ENCODE assay signal across 17 mouse cellular contexts in the genomic region with DNA sequence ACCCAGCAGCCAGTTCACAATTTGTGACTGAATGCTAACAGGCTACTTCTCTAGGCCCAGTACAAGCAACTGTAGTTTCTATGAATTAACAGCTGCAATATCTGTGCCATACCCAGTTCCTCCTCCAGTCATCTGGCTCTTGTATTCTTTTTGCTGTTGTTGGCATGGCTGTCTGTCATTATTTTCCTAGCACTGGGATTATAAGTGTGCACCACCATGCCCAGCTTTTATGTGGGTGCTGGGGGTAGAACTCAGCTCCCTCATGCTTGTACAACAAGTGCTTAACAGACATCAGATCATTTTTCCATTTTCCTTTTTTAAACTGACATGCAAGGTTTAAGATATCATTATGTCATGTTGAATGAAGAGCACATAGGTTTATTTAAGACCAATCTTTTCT.
"Had no signal": no experiment of that assay in that cellular context is flagged by ENCODE, and none has a peak within 500 bp of the region (broad histone marks: within the 10 kb centered on the region; RNA-seq: fewer than 3 reads in every experiment).

No protein-coding gene starts in this region.

- H3K4me3 ChIP-seq: megakaryocyte, embryonic 14.5 days; midbrain, embryonic 10.5 days; midbrain, embryonic 13.5 days; myocyte had no signal

- H3K9me3 ChIP-seq: midbrain, embryonic 10.5 days; midbrain, embryonic 13.5 days had no signal

- H3K9ac ChIP-seq: liver, embryonic 14.5 days; liver, postnatal 0 days; lung, embryonic 14.5 days; midbrain, embryonic 13.5 days had no signal

- H3K4me2 ChIP-seq: lung, embryonic 14.5 days; midbrain, embryonic 13.5 days had no signal

- H3K27ac ChIP-seq: kidney, postnatal 0 days; liver, embryonic 14.5 days; midbrain, embryonic 10.5 days; midbrain, embryonic 13.5 days had no signal

- H3K27me3 ChIP-seq: megakaryocyte, embryonic 14.5 days; midbrain, embryonic 13.5 days had no signal

- H3K36me3 ChIP-seq: midbrain, embryonic 10.5 days; midbrain, embryonic 13.5 days had no signal

- H3K4me1 ChIP-seq: megakaryocyte, embryonic 14.5 days; midbrain, embryonic 10.5 days; midbrain, embryonic 13.5 days had no signal

- DNase-seq: kidney, adult 2 months; kidney, postnatal 25 days; liver, postnatal 0 days; lung, embryonic 14.5 days; lung, postnatal 36 days; thymus, adult 2 months; thymus, postnatal 14 days; thymus, postnatal 4 days had no signal

- ATAC-seq: intestine, postnatal 0 days; liver, postnatal 0 days; lung, postnatal 0 days; midbrain, embryonic 13.5 days; midbrain, embryonic 16.5 days had no signal
